Mouse (Mus musculus): ENCODE results near the gene Cep19. TPM values are rescaled to one million over a fixed set of nuclear protein-coding genes. Genes with fewer than 3 reads are reported as not detected.

The Cep19 gene
- polyA plus RNA-seq, 1 experiment, result 18.9 TPM

GRCm38 (mm10) chr16:32127046-32127445 lies 27.4 kb downstream of the Cep19 start:
- Histone ChIP-seq H3K27ac (ENCODE audit: insufficient read depth, low read depth, low read length) (peak overlapping the region; percentile 24; the same call in 1 of the 2 replicates), H3K4me1 (ENCODE audit: control insufficient read depth, insufficient read depth, low read length) (no peaks in the 10 kb centered on the region), H3K4me3 (ENCODE audit: insufficient read depth, low read depth, low read length) (no peak overlapping the region), H3K27me3 (replicated peaks; ENCODE audit: control insufficient read depth, insufficient read depth, low read length) (no peaks in the 10 kb centered on the region), H3K36me3 (ENCODE audit: control insufficient read depth, insufficient read depth, low read length) (no peaks in the 10 kb centered on the region)
- peak; percentile 43 for DNase-seq
- 73% methylated on average over 4 of the region's 4 CpGs for WGBS
- TF ChIP-seq POLR2A (IDR thresholded peaks at IDR 0.05; ENCODE audit: low read depth, low read length), result no peak
- TF ChIP-seq CTCF (conservative IDR thresholded peaks at IDR 0.05; ENCODE audit: insufficient read depth, insufficient read length, low read depth, low read length), result no peak

DNA sequence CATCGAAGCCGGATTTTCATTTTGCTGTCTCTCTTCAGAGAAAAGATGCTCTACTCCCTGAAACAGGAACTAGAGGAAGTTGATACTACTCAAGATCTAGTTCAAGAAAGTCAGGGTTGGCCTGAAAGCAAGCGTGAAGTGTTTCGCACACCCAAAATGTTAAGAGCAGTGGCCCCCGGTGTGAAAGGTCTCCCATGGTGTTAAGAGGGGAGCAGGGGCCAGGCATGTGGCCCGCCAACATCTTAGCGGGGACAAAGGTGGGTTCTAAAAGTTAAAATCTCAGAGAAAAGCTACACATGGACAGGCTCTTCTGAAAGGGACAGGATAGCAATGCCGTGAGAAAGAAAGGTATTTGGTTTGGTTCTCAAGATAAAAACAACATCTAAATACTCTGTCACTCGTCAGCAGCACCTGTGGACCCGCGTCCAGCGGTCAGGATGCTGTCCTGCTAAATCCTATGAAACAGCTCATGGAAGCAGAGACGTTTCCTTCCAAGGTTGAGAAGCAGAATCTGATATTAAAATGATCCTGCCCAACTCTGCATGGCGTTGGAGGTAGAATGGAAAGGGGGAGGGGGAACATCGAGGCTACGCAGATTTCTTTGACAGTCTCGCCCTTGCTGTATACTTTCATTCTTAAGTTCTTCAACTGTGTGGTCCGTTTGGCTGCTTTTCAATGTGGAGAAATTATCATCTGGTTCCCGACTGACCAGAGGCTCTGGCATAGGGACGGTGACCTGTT lies 30.0 kb downstream of the Cep19 start:
- TF ChIP-seq CTCF (conservative IDR thresholded peaks at IDR 0.05; ENCODE audit: insufficient read depth, insufficient read length, low read depth, low read length) (no peak), POLR2A (IDR thresholded peaks at IDR 0.05; ENCODE audit: low read depth, low read length) (no peak)
- Histone ChIP-seq H3K27ac (ENCODE audit: insufficient read depth, low read depth, low read length) (peak overlapping the region; percentile 40), H3K36me3 (ENCODE audit: control insufficient read depth, insufficient read depth, low read length) (no peaks in the 10 kb centered on the region), H3K27me3 (replicated peaks; ENCODE audit: control insufficient read depth, insufficient read depth, low read length) (no peaks in the 10 kb centered on the region), H3K4me3 (ENCODE audit: insufficient read depth, low read depth, low read length) (peak overlapping the region; percentile 24; the same call in 1 of the 2 replicates), H3K4me1 (ENCODE audit: control insufficient read depth, insufficient read depth, low read length) (no peaks in the 10 kb centered on the region)
- DNase-seq, result no peak
- 64% methylated on average over 20 of the region's 20 CpGs for WGBS

GRCm38 (mm10) chr16:32130190-32130826 lies 30.7 kb downstream of the Cep19 start:
- H3K4me3 ChIP-seq (ENCODE audit: insufficient read depth, low read depth, low read length), result peak overlapping the region; percentile 24; the same call in 1 of the 2 replicates
- no peaks in the 10 kb centered on the region for H3K4me1 ChIP-seq (ENCODE audit: control insufficient read depth, insufficient read depth, low read length)
- no peaks in the 10 kb centered on the region for H3K27me3 ChIP-seq (replicated peaks; ENCODE audit: control insufficient read depth, insufficient read depth, low read length)
- no peak for TF ChIP-seq POLR2A (IDR thresholded peaks at IDR 0.05; ENCODE audit: low read depth, low read length)
- TF ChIP-seq CTCF (conservative IDR thresholded peaks at IDR 0.05; ENCODE audit: insufficient read depth, insufficient read length, low read depth, low read length), result no peak
- WGBS, result 58% methylated on average over 16 of the region's 16 CpGs
- H3K36me3 ChIP-seq (ENCODE audit: control insufficient read depth, insufficient read depth, low read length), result no peaks in the 10 kb centered on the region
- peak; percentile 71 for DNase-seq
- H3K27ac ChIP-seq (ENCODE audit: insufficient read depth, low read depth, low read length), result peak overlapping the region; percentile 40

- DNase-seq, result no peak
- H3K27me3 ChIP-seq (replicated peaks; ENCODE audit: control insufficient read depth, insufficient read depth, low read length), result no peaks in the 10 kb centered on the region
- 92% methylated on average over 3 of the region's 3 CpGs for WGBS
- no peaks in the 10 kb centered on the region for H3K36me3 ChIP-seq (ENCODE audit: control insufficient read depth, insufficient read depth, low read length)
- H3K27ac ChIP-seq (ENCODE audit: insufficient read depth, low read depth, low read length), result no peak overlapping the region
- no peak overlapping the region for H3K4me3 ChIP-seq (ENCODE audit: insufficient read depth, low read depth, low read length)
- TF ChIP-seq POLR2A (IDR thresholded peaks at IDR 0.05; ENCODE audit: low read depth, low read length) (no peak), CTCF (conservative IDR thresholded peaks at IDR 0.05; ENCODE audit: insufficient read depth, insufficient read length, low read depth, low read length) (no peak; the same call in 1 of the 2 replicates)
- no peaks in the 10 kb centered on the region for H3K4me1 ChIP-seq (ENCODE audit: control insufficient read depth, insufficient read depth, low read length)
Observed at GRCm38 (mm10) chr16:32133148-32133547, 33.5 kb downstream of the Cep19 start.

- 82% methylated on average over 7 of the region's 7 CpGs for WGBS
- TF ChIP-seq POLR2A (IDR thresholded peaks at IDR 0.05; ENCODE audit: low read depth, low read length) (no peak), CTCF (conservative IDR thresholded peaks at IDR 0.05; ENCODE audit: insufficient read depth, insufficient read length, low read depth, low read length) (no peak)
- H3K27ac ChIP-seq (ENCODE audit: insufficient read depth, low read depth, low read length), result no peak overlapping the region
- H3K36me3 ChIP-seq (ENCODE audit: control insufficient read depth, insufficient read depth, low read length), result no peaks in the 10 kb centered on the region
- no peaks in the 10 kb centered on the region for H3K27me3 ChIP-seq (replicated peaks; ENCODE audit: control insufficient read depth, insufficient read depth, low read length)
- DNase-seq, result no peak
- no peaks in the 10 kb centered on the region for H3K4me1 ChIP-seq (ENCODE audit: control insufficient read depth, insufficient read depth, low read length)
- H3K4me3 ChIP-seq (ENCODE audit: insufficient read depth, low read depth, low read length), result no peak overlapping the region
Observed at GRCm38 (mm10) chr16:32135842-32136357, 36.3 kb downstream of the Cep19 start.

- 78% methylated on average over 1 of the region's 1 CpGs for WGBS
- Histone ChIP-seq H3K4me1 (ENCODE audit: control insufficient read depth, insufficient read depth, low read length) (no peaks in the 10 kb centered on the region), H3K27ac (ENCODE audit: insufficient read depth, low read depth, low read length) (no peak overlapping the region), H3K36me3 (ENCODE audit: control insufficient read depth, insufficient read depth, low read length) (no peaks in the 10 kb centered on the region), H3K4me3 (ENCODE audit: insufficient read depth, low read depth, low read length) (no peak overlapping the region), H3K27me3 (replicated peaks; ENCODE audit: control insufficient read depth, insufficient read depth, low read length) (no peaks in the 10 kb centered on the region)
- no peak for DNase-seq
- no peak for TF ChIP-seq CTCF (conservative IDR thresholded peaks at IDR 0.05; ENCODE audit: insufficient read depth, insufficient read length, low read depth, low read length)
Observed at GRCm38 (mm10) chr16:32138954-32139353, 39.4 kb downstream of the Cep19 start.

DNA sequence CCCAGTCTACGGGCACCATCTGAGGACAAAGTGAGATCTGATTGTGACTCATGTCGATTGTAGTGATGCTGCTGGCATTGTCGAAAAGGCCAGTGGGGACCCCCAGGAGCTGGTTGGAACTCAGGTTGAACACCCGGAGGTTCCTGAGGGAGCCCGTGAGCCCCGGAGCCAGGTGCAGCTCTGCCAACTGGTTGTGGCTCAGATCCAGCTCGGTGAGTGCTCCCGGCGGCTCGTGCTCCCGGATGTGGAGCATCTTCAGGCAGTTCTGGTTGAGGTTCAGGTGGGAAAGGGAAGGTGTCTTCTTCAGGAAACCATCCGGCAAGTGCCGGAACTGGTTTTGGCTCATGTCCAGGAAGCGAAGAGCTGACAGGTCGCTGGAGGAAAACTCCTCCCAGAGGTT lies 44.2 kb downstream of the Cep19 start:
- no peak overlapping the region for H3K4me3 ChIP-seq (ENCODE audit: insufficient read depth, low read depth, low read length)
- no peaks in the 10 kb centered on the region for H3K36me3 ChIP-seq (ENCODE audit: control insufficient read depth, insufficient read depth, low read length)
- H3K4me1 ChIP-seq (ENCODE audit: control insufficient read depth, insufficient read depth, low read length), result 0 out of 2 replicates have a peak, but pooled peaks cover 3% of the 10 kb centered on the region
- H3K27ac ChIP-seq (ENCODE audit: insufficient read depth, low read depth, low read length), result no peak overlapping the region
- WGBS, result 93% methylated on average over 15 of the region's 15 CpGs
- DNase-seq, result no peak
- no peak for TF ChIP-seq CTCF (conservative IDR thresholded peaks at IDR 0.05; ENCODE audit: insufficient read depth, insufficient read length, low read depth, low read length)
- TF ChIP-seq POLR2A (IDR thresholded peaks at IDR 0.05; ENCODE audit: low read depth, low read length), result no peak
- H3K27me3 ChIP-seq (replicated peaks; ENCODE audit: control insufficient read depth, insufficient read depth, low read length), result no peaks in the 10 kb centered on the region

Data from kidney, adult 2 months (tissue).